Comparison of ENCODE assay signal across 7 mouse cellular contexts in the genomic region with DNA sequence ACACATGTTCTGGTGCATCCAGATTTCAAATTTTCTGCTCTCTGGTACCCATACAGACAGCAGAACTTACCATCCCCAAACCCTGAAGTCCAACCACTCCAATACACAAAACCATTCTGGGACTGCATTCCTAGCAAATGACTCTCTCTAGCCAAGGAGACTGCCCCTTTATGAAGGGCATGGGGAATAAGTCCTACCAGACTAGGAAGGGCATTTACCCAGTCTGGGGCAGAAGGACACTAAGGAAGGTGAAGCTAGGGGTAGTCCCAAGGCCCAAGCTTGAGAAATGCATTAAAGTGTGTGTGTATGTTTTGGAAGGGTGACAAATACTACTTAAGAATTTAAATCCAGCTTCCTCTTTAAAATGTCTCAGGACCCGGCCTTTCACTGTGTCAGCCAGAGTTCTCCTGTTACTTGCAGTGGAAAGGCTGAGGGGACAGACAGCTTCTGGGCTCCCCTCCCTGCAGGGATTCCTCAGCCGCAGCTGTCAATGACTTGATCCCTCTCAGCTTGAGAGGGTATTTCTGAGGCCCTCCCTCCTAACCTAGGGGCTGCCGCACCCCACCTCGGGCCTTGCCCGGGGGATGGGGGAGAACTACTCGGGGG.
DNase-seq lines count a peak whose midpoint lies in the region; ATAC-seq and TF ChIP-seq lines count a peak whose summit lies in the region.

No protein-coding gene starts in this region.

- WGBS in limb, embryonic 10.5 days, result 4% methylated on average over 6 of the region's 6 CpGs
- 0% methylated on average over 6 of the region's 6 CpGs for WGBS in midbrain, embryonic 15.5 days

- H3K36me3 ChIP-seq in ES-Bruce4 (ENCODE audit: control insufficient read depth, insufficient read depth, low read length, poor library complexity, severe bottlenecking), result no peaks in the 10 kb centered on the region
- H3K36me3 ChIP-seq in limb, embryonic 10.5 days, result no peaks in the 10 kb centered on the region
- no peaks in the 10 kb centered on the region for H3K36me3 ChIP-seq in midbrain, embryonic 15.5 days (replicated peaks)

- TF ChIP-seq POLR2A in ES-Bruce4 (IDR thresholded peaks at IDR 0.05; ENCODE audit: insufficient read depth, low read length), result no peak

- TF ChIP-seq EP300 in ES-Bruce4 (IDR thresholded peaks at IDR 0.05; ENCODE audit: insufficient read depth, low read depth, low read length), result 0 out of 2 replicates have a peak, but pooled peaks have one; percentile 13

- no peaks in the 10 kb centered on the region for H3K9me3 ChIP-seq in ES-Bruce4 (replicated peaks; ENCODE audit: control insufficient read depth, insufficient read depth, low read length, poor library complexity, severe bottlenecking)
- H3K9me3 ChIP-seq in limb, embryonic 10.5 days (replicated peaks), result no peaks in the 10 kb centered on the region
- H3K9me3 ChIP-seq in midbrain, embryonic 15.5 days, result no peaks in the 10 kb centered on the region

- peak overlapping the region; percentile 19; the same call in 1 of the 2 replicates for H3K27ac ChIP-seq in ES-Bruce4 (ENCODE audit: insufficient read depth, low read length)
- H3K27ac ChIP-seq in limb, embryonic 10.5 days, result peak overlapping the region; percentile 88
- peak overlapping the region; percentile 78; the same call in 1 of the 2 replicates for H3K27ac ChIP-seq in midbrain, embryonic 15.5 days

- peak; percentile 43 for DNase-seq in 416B (ENCODE audit: low read depth)
- no peak for DNase-seq in limb, embryonic 10.5 days (ENCODE audit: low spot score)
- DNase-seq in right cerebral cortex, postnatal 14 days, result no peak
- DNase-seq in urinary bladder, adult 18-20 months (ENCODE audit: low spot score in 2 of 2), result no peak

- H3K4me2 ChIP-seq in midbrain, embryonic 15.5 days, result peak overlapping the region; percentile 95

- H3K9ac ChIP-seq in ES-Bruce4 (ENCODE audit: low read depth, poor library complexity, severe bottlenecking), result peak overlapping the region; percentile 91
- peak overlapping the region; percentile 91 for H3K9ac ChIP-seq in midbrain, embryonic 15.5 days

- H3K27me3 ChIP-seq in ES-Bruce4 (ENCODE audit: control insufficient read depth, insufficient read depth, low read length, poor library complexity, severe bottlenecking), result no peaks in the 10 kb centered on the region
- H3K27me3 ChIP-seq in limb, embryonic 10.5 days (ENCODE audit: low read depth, poor library complexity, severe bottlenecking), result peaks cover 47% of the 10 kb centered on the region
- peaks cover 21% of the 10 kb centered on the region for H3K27me3 ChIP-seq in midbrain, embryonic 15.5 days (replicated peaks)

- no peak for TF ChIP-seq CTCF in ES-Bruce4 (IDR thresholded peaks at IDR 0.05; ENCODE audit: low read depth, low read length)

- H3K4me1 ChIP-seq in ES-Bruce4 (ENCODE audit: control insufficient read depth, insufficient read depth, low read length), result peaks cover 15% of the 10 kb centered on the region
- H3K4me1 ChIP-seq in limb, embryonic 10.5 days, result peaks cover 61% of the 10 kb centered on the region
- H3K4me1 ChIP-seq in midbrain, embryonic 15.5 days, result peaks cover 53% of the 10 kb centered on the region

- H3K4me3 ChIP-seq in ES-Bruce4 (ENCODE audit: low read depth, low read length), result peak overlapping the region; percentile 53
- peak overlapping the region; percentile 83 for H3K4me3 ChIP-seq in limb, embryonic 10.5 days
- peak overlapping the region; percentile 82 for H3K4me3 ChIP-seq in midbrain, embryonic 15.5 days

- 0 out of 2 replicates have a peak, but pooled peaks have one; percentile 6 for ATAC-seq in granulocyte monocyte progenitor cell, adult 5-6 weeks (replicated peaks; ENCODE audit: poor library complexity, severe bottlenecking)
- no peak for ATAC-seq in midbrain, embryonic 15.5 days (replicated peaks)

Comparison
In these comparisons a context has a peak if more than half of its experiments do, and no peak if none do; other contexts are left out.
1. H3K27ac ChIP-seq: peak in every context shown above with its lines; median percentile 88 in limb, embryonic 10.5 days; 78 in midbrain, embryonic 15.5 days; 19 in ES-Bruce4.